ENCODE assay signal across 14 mouse cellular contexts in genomic region chr2:168593004-168593403, GRCm38 (mm10). TPM values are rescaled to one million over a fixed set of nuclear protein-coding genes. Genes with fewer than 3 reads are reported as not detected.
A peak's percentile ranks its signal among the peaks of the same experiment; 100 is the strongest.
DNase-seq lines count a peak whose midpoint lies in the region; ATAC-seq and TF ChIP-seq lines count a peak whose summit lies in the region.
"Had no signal": no experiment of that assay in that cellular context is flagged by ENCODE, and none has a peak within 500 bp of the region (broad histone marks: within the 10 kb centered on the region; RNA-seq: fewer than 3 reads in every experiment).

No protein-coding gene starts in this region.

- TF ChIP-seq POLR2A in lung, adult 2 months (IDR thresholded peaks at IDR 0.05; ENCODE audit: borderline replicate concordance, extremely low read depth, low read depth, low read length) = no peak
- no peak for TF ChIP-seq POLR2A in CH12.LX (IDR thresholded peaks at IDR 0.05; ENCODE audit: low read depth, low read length)

- peaks cover 4% of the 10 kb centered on the region; the same call in 1 of the 2 replicates for H3K79me2 ChIP-seq in CH12.LX (replicated peaks; ENCODE audit: control insufficient read depth, extremely low read depth, insufficient read depth, poor library complexity, severe bottlenecking)

- no peak overlapping the region for H3K27ac ChIP-seq in intestine, postnatal 0 days (ENCODE audit: low read depth, low read length)
- H3K27ac ChIP-seq in intestine, embryonic 16.5 days (ENCODE audit: low read length) = no peak overlapping the region
- H3K27ac ChIP-seq in CH12.LX (ENCODE audit: insufficient read depth, low read depth) = no peak overlapping the region
- H3K27ac ChIP-seq: heart, embryonic 13.5 days; hindbrain, embryonic 10.5 days had no signal

- 84% methylated on average over 5 of the region's 5 CpGs for WGBS in intestine, postnatal 0 days
- 79% methylated on average over 5 of the region's 5 CpGs for WGBS in intestine, embryonic 16.5 days
- 81% methylated on average over 5 of the region's 5 CpGs for WGBS in lung, adult 2 months

- no peaks in the 10 kb centered on the region; the same call in 1 of the 2 replicates for H3K4me1 ChIP-seq in intestine, postnatal 0 days (replicated peaks; ENCODE audit: control insufficient read depth, insufficient read depth, low read length)
- H3K4me1 ChIP-seq in intestine, embryonic 16.5 days (ENCODE audit: control insufficient read depth, insufficient read depth, low read length) = peaks cover 13% of the 10 kb centered on the region
- peaks cover 5% of the 10 kb centered on the region; the same call in 1 of the 2 replicates for H3K4me1 ChIP-seq in lung, adult 2 months (ENCODE audit: control insufficient read depth, insufficient read depth, low read length)
- peaks cover 11 to 33% of the 10 kb centered on the region in 2 experiments for H3K4me1 ChIP-seq in CH12.LX (ENCODE audit: control insufficient read depth in 1 of 2, insufficient read depth in 2 of 2)

- H3K4me2 ChIP-seq in intestine, postnatal 0 days (replicated peaks; ENCODE audit: low read depth) = no peak overlapping the region
- no peak overlapping the region for H3K4me2 ChIP-seq in intestine, embryonic 16.5 days (ENCODE audit: low read depth, low read length)
- no peak overlapping the region for H3K4me2 ChIP-seq in CH12.LX (ENCODE audit: insufficient read depth, low read depth, poor library complexity, severe bottlenecking)
- H3K4me2 ChIP-seq: heart, embryonic 13.5 days; midbrain, embryonic 11.5 days had no signal

- peaks cover 3% of the 10 kb centered on the region; the same call in 1 of the 2 replicates for H3K27me3 ChIP-seq in intestine, postnatal 0 days (replicated peaks; ENCODE audit: control insufficient read depth, insufficient read depth, low read length)
- peaks cover 17% of the 10 kb centered on the region for H3K27me3 ChIP-seq in intestine, embryonic 16.5 days (replicated peaks; ENCODE audit: control insufficient read depth, insufficient read depth, low read length)
- no peaks in the 10 kb centered on the region for H3K27me3 ChIP-seq in CH12.LX (replicated peaks)

- no peak overlapping the region for H3K9ac ChIP-seq in intestine, postnatal 0 days (ENCODE audit: low read depth, low read length)
- H3K9ac ChIP-seq in intestine, embryonic 16.5 days (ENCODE audit: low read depth, low read length) = no peak overlapping the region
- no peak overlapping the region for H3K9ac ChIP-seq in CH12.LX (ENCODE audit: insufficient read depth, low read depth)
- H3K9ac ChIP-seq: heart, embryonic 13.5 days had no signal

- dilution Hi-C loops in CH12.LX (cut with MboI; ENCODE audit: extremely low pct_ligation_motif_present, extremely low pct_unique_long_range_greater_than_20kb, low sequenced_read_pairs) = no loop called here

- DNase-seq in lung, adult 2 months = no peak
- no peak for DNase-seq in lung, adult 18-20 months
- DNase-seq in 416B (ENCODE audit: low read depth) = peak; percentile 47
- DNase-seq in CH12.LX (ENCODE audit: extremely low read depth) = peak; percentile 42
- DNase-seq in spleen, postnatal 36 days (ENCODE audit: low spot score in 2 of 2) = no peak
- DNase-seq: cerebellum, adult 9-10 months; gastrocnemius, postnatal 14 days; kidney, adult 18-20 months had no signal

- no peak overlapping the region for H3K4me3 ChIP-seq in intestine, postnatal 0 days (ENCODE audit: low read depth, low read length)
- no peak overlapping the region for H3K4me3 ChIP-seq in intestine, embryonic 16.5 days (ENCODE audit: low read length)
- no peak overlapping the region for H3K4me3 ChIP-seq in lung, adult 2 months (replicated peaks; ENCODE audit: extremely low read depth, low read depth, low read length)
- no peak overlapping the region for H3K4me3 ChIP-seq in CH12.LX (replicated peaks in 1 of 3; ENCODE audit: low read depth in 2 of 3, low read length in 2 of 3, poor library complexity in 1 of 3)
- H3K4me3 ChIP-seq: heart, embryonic 13.5 days; hindbrain, embryonic 10.5 days had no signal

- no peak for TF ChIP-seq EP300 in CH12.LX (IDR thresholded peaks at IDR 0.05; ENCODE audit: low read length)

- TF ChIP-seq CTCF in intestine, postnatal 0 days (IDR thresholded peaks at IDR 0.05; ENCODE audit: low read depth) = peak; percentile 61
- 0 out of 2 replicates have a peak, but pooled peaks have one; percentile 16 for TF ChIP-seq CTCF in lung, adult 2 months (IDR thresholded peaks at IDR 0.05; ENCODE audit: insufficient read depth, low read length)
- peak in 1 of 2 experiments; percentile 62; a peak in 2 of 4 replicates for TF ChIP-seq CTCF in CH12.LX (conservative IDR thresholded peaks at IDR 0.05 in 1 of 2, IDR thresholded peaks at IDR 0.05 in 1 of 2; ENCODE audit: low read depth in 2 of 2, low read length in 2 of 2)

- ATAC-seq in intestine, postnatal 0 days = no peak
- no peak for ATAC-seq in intestine, embryonic 16.5 days
- ATAC-seq: forebrain, embryonic 16.5 days had no signal

- H3K36me3 ChIP-seq in intestine, postnatal 0 days (ENCODE audit: control insufficient read depth, insufficient read depth) = no peaks in the 10 kb centered on the region
- no peaks in the 10 kb centered on the region for H3K36me3 ChIP-seq in intestine, embryonic 16.5 days (ENCODE audit: control insufficient read depth, insufficient read depth, low read length)
- no peaks in the 10 kb centered on the region for H3K36me3 ChIP-seq in CH12.LX (replicated peaks in 1 of 2; ENCODE audit: control insufficient read depth in 1 of 2, insufficient read depth in 1 of 2, low read length in 1 of 2)
- H3K36me3 ChIP-seq: heart, embryonic 13.5 days; hindbrain, embryonic 10.5 days had no signal

- in situ Hi-C loops in CH12.LX (cut with MboI; ENCODE audit: low pct_ligation_motif_present, low pct_unique_long_range_greater_than_20kb, low sequenced_read_pairs) = loop anchor here (5.0 kb wide), 1 partner anchor 121 kb away; no protein-coding TSS in a partner anchor

- peak; percentile 50 for TF ChIP-seq RAD21 in CH12.LX (IDR thresholded peaks at IDR 0.05; ENCODE audit: low read depth, low read length)

- no peaks in the 10 kb centered on the region for H3K9me3 ChIP-seq in intestine, postnatal 0 days (ENCODE audit: control insufficient read depth)
- H3K9me3 ChIP-seq in intestine, embryonic 16.5 days (ENCODE audit: control insufficient read depth, low read length) = no peaks in the 10 kb centered on the region
- H3K9me3 ChIP-seq in CH12.LX (replicated peaks; ENCODE audit: low read length) = no peaks in the 10 kb centered on the region
- H3K9me3 ChIP-seq: heart, embryonic 13.5 days; hindbrain, embryonic 10.5 days had no signal

TF ChIP-seq in CH12.LX, 34 proteins besides CTCF, POLR2A, EP300 and RAD21:
- TF ChIP-seq BHLHE40 (IDR thresholded peaks at IDR 0.05; ENCODE audit: low read depth, low read length) = peak; percentile 54
- TF ChIP-seq ZNF384 (IDR thresholded peaks at IDR 0.05; ENCODE audit: low read depth, low read length) = no peak
- TF ChIP-seq POLR2AphosphoS2 (IDR thresholded peaks at IDR 0.05; ENCODE audit: low read depth, low read length) = no peak
- TF ChIP-seq UBTF (IDR thresholded peaks at IDR 0.05; ENCODE audit: low read depth, low read length) = no peak
- peak; percentile 71 for TF ChIP-seq SMC3 (IDR thresholded peaks at IDR 0.05; ENCODE audit: low read depth, low read length)
- TF ChIP-seq USF1 (IDR thresholded peaks at IDR 0.05; ENCODE audit: low read depth, low read length) = no peak
- TF ChIP-seq ZC3H11A (IDR thresholded peaks at IDR 0.05; ENCODE audit: low read depth, low read length) = no peak; the same call in 1 of the 2 replicates
- TF ChIP-seq SIN3A (IDR thresholded peaks at IDR 0.05; ENCODE audit: low read length) = no peak
TF ChIP-seq in CH12.LX: peak in this region for 2.

RNA-seq across cellular contexts. Expression of gene Nfatc2, which starts 8.5 kb away (rescaled TPM):
- 1.5 and 1.9 TPM in 2 replicates for polyA plus RNA-seq in intestine, postnatal 0 days (2015; fragmentation: Nextera tagmentation; extraction: Ambion mirVana)
- polyA plus RNA-seq in intestine, embryonic 16.5 days (2015; fragmentation: Nextera tagmentation; extraction: Ambion mirVana) = 1.6 and 1.7 TPM in 2 replicates
- polyA plus RNA-seq in lung, adult 2 months (2012; rRNA removed) = 2.5 and 3.2 TPM in 2 replicates
- total RNA-seq in CH12.LX (2012; rRNA removed) = 2.9 and 3.6 TPM in 2 replicates
- 1.3 and 1.8 TPM in 2 replicates for total RNA-seq in CH12.LX (2014; rRNA removed)
- 3.2 and 4.8 TPM in 2 replicates for polyA plus RNA-seq in CH12.LX (2012; ENCODE audit: insufficient read length, low read depth)

Comparison
In these comparisons a context has a peak if more than half of its experiments do, and no peak if none do; other contexts are left out.
1. DNase-seq: peak in 416B (single experiment) and CH12.LX (single experiment); none in lung, adult 2 months (single experiment), lung, adult 18-20 months (0 of 2) and spleen, postnatal 36 days (0 of 2).